Mouse (Mus musculus): ENCODE results near the gene Sema4d.

- TF ChIP-seq CTCF (IDR thresholded peaks at IDR 0.05; ENCODE audit: control insufficient read depth, insufficient read depth, low read length) (peak; percentile 78), POLR2A (IDR thresholded peaks at IDR 0.05; ENCODE audit: borderline replicate concordance, control insufficient read depth, low read depth, low read length) (no peak)
Measured at GRCm38 (mm10) chr13:51839250-51840026, 45.9 kb upstream of the Sema4d start.
